Mouse (Mus musculus): ENCODE measurements around the gene Lasp1. TPM values are rescaled to one million over a fixed set of nuclear protein-coding genes. Genes with fewer than 3 reads are reported as not detected.

The Lasp1 gene
- total RNA-seq, 2 experiments from 2014 or later: 192 to 202 TPM

Other genes starting within 250 kb of the Lasp1 start
- gene Srcin1, start 222.8 kb upstream of the Lasp1 start, total RNA-seq (2021): 100 to 1,000 TPM; 323 to 339 TPM
- 10 to 100 TPM; 77.4 to 92.2 TPM for gene Epop, start 169.3 kb upstream of the Lasp1 start, total RNA-seq (2021)
- 100 to 1,000 TPM; 105 to 121 TPM for gene Mllt6, start 135.6 kb upstream of the Lasp1 start, total RNA-seq (2021)
- gene Cisd3, start 113.2 kb upstream of the Lasp1 start, total RNA-seq (2021): 10 to 100 TPM; 46.5 to 48.8 TPM
- gene Pcgf2, start 98.5 kb upstream of the Lasp1 start, total RNA-seq (2021): 10 to 100 TPM; 30.1 to 30.3 TPM
- 100 to 1,000 TPM; 119 to 124 TPM for gene Psmb3, start 95.6 kb upstream of the Lasp1 start, total RNA-seq (2021)
- 100 to 1,000 TPM; 111 to 118 TPM for gene Pip4k2b, start 54.3 kb upstream of the Lasp1 start, total RNA-seq (2021)
- gene Cwc25, start 32.4 kb upstream of the Lasp1 start, total RNA-seq (2021): 10 to 100 TPM; 18.7 to 20.2 TPM
- under 1 TPM; 0.62 to 0.78 TPM for gene 1700001P01Rik, start 23.1 kb upstream of the Lasp1 start, total RNA-seq (2021)
- 100 to 1,000 TPM; 340 to 351 TPM for gene Rpl23, start 16.6 kb upstream of the Lasp1 start, total RNA-seq (2021)
- 10 to 100 TPM; 75.4 to 75.9 TPM for gene B230217C12Rik, start 41.8 kb downstream of the Lasp1 start, total RNA-seq (2021)
- gene Fbxo47, start 85.2 kb downstream of the Lasp1 start, total RNA-seq (2021): 1 to 10 TPM; 1.8 to 2.1 TPM
- 10 to 100 TPM; 22.0 to 22.4 TPM for gene Plxdc1, start 187.4 kb downstream of the Lasp1 start, total RNA-seq (2021)
- 1 to 10 TPM in 1 of 2 experiments, under 1 TPM in 1; 0.89 to 1.7 TPM for gene Arl5c, start 197.2 kb downstream of the Lasp1 start, total RNA-seq (2021)
- 100 to 1,000 TPM; 155 to 167 TPM for gene Cacnb1, start 224.0 kb downstream of the Lasp1 start, total RNA-seq (2021)
- 100 to 1,000 TPM; 560 to 589 TPM for gene Rpl19, start 227.7 kb downstream of the Lasp1 start, total RNA-seq (2021)